Mouse (Mus musculus) C2C12 (cell line): ENCODE measurements around the gene Slc4a3.

Source experiments
- CEBPB ChIP-seq: IDR thresholded peaks from one replicate; pipeline ENCODE4 v1.6.1; 2011; ENCODE audit warnings: low read depth, mild to moderate bottlenecking, control low read depth, moderate library complexity
- CTCF ChIP-seq: IDR thresholded peaks from one replicate; pipeline ENCODE4 v1.5.1; 2011; ENCODE audit not compliant: control insufficient read depth, insufficient read depth, insufficient read length
- FOSL1 ChIP-seq: IDR thresholded peaks from one replicate; pipeline ENCODE4 v1.8.0; 2011; ENCODE audit warnings: mild to moderate bottlenecking, low read length; ENCODE audit not compliant: poor library complexity, insufficient read depth, severe bottlenecking
- MAX ChIP-seq: IDR thresholded peaks from one replicate; pipeline ENCODE4 v1.6.1; 2011; ENCODE audit warnings: mild to moderate bottlenecking, control low read depth
- MYOD1 ChIP-seq: IDR thresholded peaks from one replicate; pipeline ENCODE4 v1.6.1; 2011; ENCODE audit warnings: low read depth; ENCODE audit not compliant: control insufficient read depth, insufficient read length
- USF1 ChIP-seq: IDR thresholded peaks from one replicate; pipeline ENCODE4 v1.6.1; 2011; ENCODE audit warnings: low read depth, mild to moderate bottlenecking, control low read depth, moderate library complexity

GRCm38 (mm10) chr1:75509586-75509985 is 36.5 kb upstream of the Slc4a3 start:
- TF ChIP-seq CTCF (no peak), USF1 (no peak), CEBPB (no peak), MYOD1 (no peak), MAX (no peak), FOSL1 (no peak)
